Mouse (Mus musculus) lung, postnatal 0 days (tissue): ENCODE results near the gene Nmb. TPM values are rescaled to one million over a fixed set of nuclear protein-coding genes. Genes with fewer than 3 reads are reported as not detected.

Experiments
- ATAC-seq: fragments of 200-750 bp; cut with Nextera tagmentation; 2 replicates; pipeline ENCODE4 v1.8.0; 2017; ENCODE audit warnings: moderate library complexity
- DNase-seq: peaks from one replicate; pipeline ENCODE4 v3.0.0-alpha.2; 2016; ENCODE audit warnings: low spot score
- H3K27ac ChIP-seq: fragments of 300-500 bp; sonication (generic); 2 replicates; pipeline ENCODE4 v1.5.1; 2014; ENCODE audit warnings: antibody characterized with exemption, mild to moderate bottlenecking, low read length, mixed read lengths
- H3K27me3 ChIP-seq: fragments of 300-500 bp; sonication (generic); replicated peaks from 2 replicates; pipeline ENCODE4 v1.6.1; 2014; ENCODE audit warnings: low read length, mixed read lengths; ENCODE audit not compliant: insufficient read depth
- H3K36me3 ChIP-seq: fragments of 300-500 bp; sonication (generic); 2 replicates; pipeline ENCODE4 v1.6.1; 2014; ENCODE audit warnings: low read length, mixed read lengths; ENCODE audit not compliant: insufficient read depth
- H3K4me1 ChIP-seq: fragments of 300-500 bp; sonication (generic); 2 replicates; pipeline ENCODE4 v1.6.1; 2014; ENCODE audit warnings: antibody characterized with exemption, low read depth, low read length, mixed read lengths; ENCODE audit not compliant: insufficient read depth
- H3K4me2 ChIP-seq: fragments of 300-500 bp; sonication (generic); replicated peaks from 2 replicates; pipeline ENCODE4 v1.6.1; 2014; ENCODE audit warnings: low read depth, mild to moderate bottlenecking, low read length, moderate library complexity, mixed read lengths
- H3K4me3 ChIP-seq: fragments of 300-500 bp; sonication (generic); 2 replicates; pipeline ENCODE4 v1.5.1; 2014; ENCODE audit warnings: low read depth, low read length
- H3K9ac ChIP-seq: fragments of 300-500 bp; sonication (generic); replicated peaks from 2 replicates; pipeline ENCODE4 v1.6.1; 2014; ENCODE audit warnings: low read depth, mild to moderate bottlenecking
- H3K9me3 ChIP-seq: fragments of 300-500 bp; sonication (generic); 2 replicates; pipeline ENCODE4 v1.6.1; 2016; ENCODE audit warnings: low read length, mixed read lengths
- CTCF ChIP-seq: IDR thresholded peaks from 2 replicates; pipeline ENCODE4 v1.5.1; 2016; ENCODE audit warnings: antibody characterized with exemption, mild to moderate bottlenecking
- EP300 ChIP-seq: IDR thresholded peaks from 2 replicates; pipeline ENCODE4 v1.6.1; 2016; ENCODE audit warnings: antibody characterized with exemption, mild to moderate bottlenecking, control low read depth
- WGBS: fragments of 180-500 bp; shearing (Covaris S2); extraction: QIAGEN DNeasy Blood & Tissue Kit; methylation state at CpG from one replicate; pipeline ENCODE4 v1.1.7; 2014; 5-methylcytosine and 5-hydroxymethylcytosine counted together
- polyA plus RNA-seq: library from polyadenylated mRNA; unstranded; fragments of >200 nt; fragmentation: Nextera tagmentation; extraction: Ambion mirVana; gene quantifications from 2 replicates; pipeline ENCODE4 v1.2.1, GENCODE M21; 2015

Gene Nmb
- polyA plus RNA-seq, 1 experiment from 2014 or later = 8.3 TPM

DNA sequence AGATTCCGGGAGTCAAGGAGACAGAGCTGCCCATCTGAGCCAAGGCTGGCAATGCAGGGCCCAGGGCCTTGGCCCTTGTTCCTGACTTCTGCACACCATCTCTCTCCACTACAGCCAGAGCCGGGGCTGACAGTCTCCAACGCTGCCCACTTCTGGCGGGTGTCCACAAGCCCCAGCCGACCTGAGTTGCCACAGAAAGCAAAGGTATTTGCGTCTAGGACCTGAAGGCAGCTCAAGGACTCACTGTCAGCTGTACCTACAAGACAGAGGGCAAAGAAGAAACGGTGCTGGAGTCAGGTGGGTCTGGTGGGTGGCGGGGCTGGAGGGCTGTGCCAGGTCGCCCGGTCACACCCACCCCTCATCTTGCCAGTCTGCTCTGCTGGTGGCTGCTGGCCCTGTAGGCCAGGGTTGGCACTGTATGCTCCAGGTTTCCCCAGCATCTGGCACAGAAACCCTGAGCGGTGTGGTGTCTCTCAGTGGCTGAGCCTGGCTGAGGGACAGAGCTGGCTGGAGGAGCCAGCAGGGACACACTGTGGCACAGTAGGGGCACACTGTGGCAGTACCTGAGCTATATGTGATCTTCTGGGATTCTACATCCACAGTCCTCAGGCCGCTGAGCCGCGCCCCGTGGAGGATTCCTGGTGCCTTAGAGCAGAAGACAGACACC, 11.7 kb downstream of the Nmb start:
- peaks cover 31% of the 10 kb centered on the region; the same call in 1 of the 2 replicates for H3K36me3 ChIP-seq
- ATAC-seq = no peak

DNA sequence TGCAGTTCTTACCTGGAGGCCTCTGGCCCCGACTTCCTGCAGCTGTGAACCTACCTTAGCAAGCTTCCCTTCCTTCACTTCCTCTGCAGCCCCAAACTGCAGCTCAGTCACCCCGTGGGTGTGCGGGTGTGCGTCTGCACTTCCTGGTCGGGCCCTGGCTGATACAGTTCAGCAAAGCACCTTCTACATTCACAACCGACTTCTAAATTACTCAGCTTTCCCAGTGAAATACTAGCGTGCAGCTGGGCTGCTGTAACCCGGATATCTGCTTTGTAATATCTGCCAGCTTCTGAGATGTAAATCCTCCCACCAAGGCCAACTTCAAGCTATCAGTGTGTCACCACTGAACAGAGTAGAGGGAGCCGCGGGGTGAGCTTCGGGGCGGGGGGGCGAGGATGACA, 15.0 kb downstream of the Nmb start:
- no peak overlapping the region for H3K4me2 ChIP-seq
- H3K9ac ChIP-seq = no peak overlapping the region
- peaks cover 24% of the 10 kb centered on the region; the same call in 1 of the 2 replicates for H3K36me3 ChIP-seq
- H3K9me3 ChIP-seq = no peaks in the 10 kb centered on the region
- H3K4me1 ChIP-seq = no peaks in the 10 kb centered on the region
- 72% methylated on average over 13 of the region's 13 CpGs for WGBS
- H3K27ac ChIP-seq = no peak overlapping the region
- no peak for ATAC-seq
- TF ChIP-seq CTCF (no peak), EP300 (no peak)
- DNase-seq = no peak
- H3K4me3 ChIP-seq = no peak overlapping the region
- H3K27me3 ChIP-seq = no peaks in the 10 kb centered on the region

More for the DNA sequence above, 11.7 kb downstream of the Nmb start:
- Histone ChIP-seq H3K27me3 (no peaks in the 10 kb centered on the region), H3K9me3 (no peaks in the 10 kb centered on the region), H3K27ac (0 out of 2 replicates have a peak overlapping the region, but pooled peaks have one; percentile 26), H3K9ac (no peak overlapping the region), H3K4me3 (no peak overlapping the region), H3K4me2 (no peak overlapping the region), H3K4me1 (no peaks in the 10 kb centered on the region)
- TF ChIP-seq EP300 (no peak), CTCF (no peak)
- no peak for DNase-seq
- WGBS = 91% methylated on average over 15 of the region's 15 CpGs

GRCm38 (mm10) chr7:80889021-80889511, 15.8 kb downstream of the Nmb start:
- TF ChIP-seq CTCF (no peak), EP300 (no peak)
- H3K27me3 ChIP-seq = no peaks in the 10 kb centered on the region
- ATAC-seq = peak; percentile 70
- peak; percentile 69 for DNase-seq
- no peak overlapping the region for H3K9ac ChIP-seq
- no peaks in the 10 kb centered on the region for H3K9me3 ChIP-seq
- 55% methylated on average over 9 of the region's 9 CpGs for WGBS
- H3K4me2 ChIP-seq = no peak overlapping the region
- no peak overlapping the region for H3K4me3 ChIP-seq
- H3K4me1 ChIP-seq = no peaks in the 10 kb centered on the region
- 0 out of 2 replicates have a peak overlapping the region, but pooled peaks have one; percentile 32 for H3K27ac ChIP-seq
- H3K36me3 ChIP-seq = peaks cover 24% of the 10 kb centered on the region; the same call in 1 of the 2 replicates

DNA sequence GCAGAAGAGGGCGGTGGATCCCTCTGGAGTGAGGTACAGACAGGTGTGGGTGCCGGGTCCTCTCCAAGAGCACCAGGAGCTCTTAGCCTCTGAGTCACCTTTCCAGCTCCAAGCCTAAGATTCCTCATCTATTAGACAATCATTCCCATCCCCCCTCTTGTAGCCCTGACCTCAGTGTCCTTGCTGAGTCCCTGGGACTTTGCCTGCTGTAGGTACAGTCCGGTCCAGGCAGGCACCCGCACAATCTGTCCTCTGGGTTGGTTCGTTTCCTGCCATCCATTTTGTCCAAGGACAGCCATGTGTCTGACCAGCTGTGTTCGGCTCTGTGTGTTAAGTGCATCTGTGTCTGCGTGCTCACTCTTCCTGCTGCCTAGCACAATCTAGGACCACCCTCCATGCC, 16.3 kb downstream of the Nmb start:
- no peak overlapping the region for H3K27ac ChIP-seq
- peaks cover 22% of the 10 kb centered on the region; the same call in 1 of the 2 replicates for H3K36me3 ChIP-seq
- no peak for TF ChIP-seq EP300
- TF ChIP-seq CTCF = no peak
- H3K27me3 ChIP-seq = no peaks in the 10 kb centered on the region
- peak; percentile 24; the same call in 1 of the 2 replicates for ATAC-seq
- WGBS = 66% methylated on average over 7 of the region's 7 CpGs
- H3K4me1 ChIP-seq = no peaks in the 10 kb centered on the region
- no peak overlapping the region for H3K9ac ChIP-seq
- no peak overlapping the region for H3K4me2 ChIP-seq
- no peaks in the 10 kb centered on the region for H3K9me3 ChIP-seq
- no peak overlapping the region for H3K4me3 ChIP-seq
- DNase-seq = no peak

DNA sequence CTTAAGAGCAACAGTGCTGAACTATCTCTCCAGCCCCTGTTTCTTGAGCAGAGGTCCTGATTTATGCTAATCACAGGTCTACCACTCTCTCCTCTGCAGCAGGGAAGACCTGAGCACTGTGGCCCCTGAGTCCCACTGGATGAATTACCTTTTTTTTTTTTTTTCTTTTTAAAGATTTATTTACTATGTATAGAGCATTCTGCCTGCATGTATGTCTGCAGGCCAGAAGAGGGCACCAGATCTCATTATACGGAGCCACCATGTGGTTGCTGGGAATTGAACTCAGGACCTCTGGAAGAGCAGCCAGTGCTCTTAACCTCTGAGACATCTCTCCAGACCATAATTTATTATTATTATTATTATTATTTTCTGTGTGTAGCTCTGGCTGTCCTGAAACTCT, 19.2 kb downstream of the Nmb start:
- no peaks in the 10 kb centered on the region for H3K4me1 ChIP-seq
- DNase-seq (no peak), ATAC-seq (no peak)
- H3K9ac ChIP-seq = no peak overlapping the region
- no peaks in the 10 kb centered on the region for H3K27me3 ChIP-seq
- H3K36me3 ChIP-seq = no peaks in the 10 kb centered on the region
- 16% methylated on average over 1 of the region's 1 CpGs for WGBS
- TF ChIP-seq CTCF (peak; percentile 66), EP300 (no peak)
- no peaks in the 10 kb centered on the region for H3K9me3 ChIP-seq
- no peak overlapping the region for H3K4me3 ChIP-seq
- H3K27ac ChIP-seq = no peak overlapping the region
- no peak overlapping the region for H3K4me2 ChIP-seq

- DNase-seq = peak; percentile 92
- Histone ChIP-seq H3K36me3 (no peaks in the 10 kb centered on the region), H3K4me2 (peak overlapping the region; percentile 44), H3K27ac (no peak overlapping the region), H3K9me3 (no peaks in the 10 kb centered on the region), H3K27me3 (no peaks in the 10 kb centered on the region), H3K9ac (no peak overlapping the region), H3K4me1 (no peaks in the 10 kb centered on the region), H3K4me3 (no peak overlapping the region; the same call in 1 of the 2 replicates)
- TF ChIP-seq CTCF (peak; percentile 75), EP300 (no peak)
- WGBS = 18% methylated on average over 14 of the region's 14 CpGs
- peak; percentile 95 for ATAC-seq
These were observed 21.9 kb downstream of the Nmb start for GRCm38 (mm10) chr7:80882830-80883505.
